Mouse (Mus musculus) heart, embryonic 15.5 days (tissue): ENCODE measurements around the gene Ddx60. TPM values are rescaled to one million over a fixed set of nuclear protein-coding genes. Genes with fewer than 3 reads are reported as not detected.

Source experiments
- polyA plus RNA-seq: library from polyadenylated mRNA; unstranded; fragments of >200 nt; fragmentation: Nextera tagmentation; extraction: Ambion mirVana; gene quantifications from 2 replicates; pipeline ENCODE4 v1.2.1, GENCODE M21; 2015

Gene Ddx60
- polyA plus RNA-seq, 1 experiment from 2014 or later = 2.1 TPM

Other genes starting within 250 kb of the Ddx60 start
- gene Palld, start 25.4 kb upstream of the Ddx60 start, polyA plus RNA-seq = 173 and 181 TPM in 2 replicates
- gene Anxa10, start 195.1 kb downstream of the Ddx60 start, polyA plus RNA-seq = not detected in 2 replicates